Mouse (Mus musculus): ENCODE measurements around the gene Ube2g2.

DNA sequence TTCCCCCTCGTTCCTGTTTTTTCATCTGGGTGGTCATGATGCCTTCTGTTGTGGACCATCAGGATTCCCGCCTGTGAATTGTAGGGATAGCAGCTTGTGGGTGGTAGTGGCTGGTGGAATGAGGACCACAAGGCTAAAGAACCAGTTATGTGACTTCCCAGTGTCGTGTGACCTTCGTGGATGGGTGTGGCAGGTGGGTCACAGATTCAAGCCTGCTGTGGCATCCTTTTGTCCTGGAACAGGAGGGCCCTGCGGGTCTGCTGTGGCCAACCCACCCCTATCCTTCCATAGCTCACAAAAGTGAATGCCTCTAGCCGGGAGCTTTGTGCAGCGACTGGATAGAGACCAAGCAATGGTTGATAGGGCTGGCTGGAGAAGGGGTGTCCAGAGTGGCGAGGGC lies 25.8 kb downstream of the Ube2g2 start:
- no peak for TF ChIP-seq MYOD1 (IDR thresholded peaks at IDR 0.05; ENCODE audit: control insufficient read depth, insufficient read length, low read depth)
- TF ChIP-seq CTCF (IDR thresholded peaks at IDR 0.05; ENCODE audit: control insufficient read depth, insufficient read depth, insufficient read length) = no peak
